Mouse (Mus musculus) c-Kit-positive CD71-positive TER-119-negative erythroid progenitor cells, embryonic 14.5 days (primary cell): Measurements from ENCODE around the gene Eva1c.

Experiments used
- DNase-seq: peaks from one replicate; pipeline ENCODE4 v3.0.0-alpha.2; 2013; ENCODE audit warnings: low read depth

Gene Eva1c

GRCm38 (mm10) chr16:90921471-90922159 is 95.1 kb downstream of the Eva1c start:
- DNase-seq: no peak

- no peak for DNase-seq
Observed at GRCm38 (mm10) chr16:90924606-90925370, 98.3 kb downstream of the Eva1c start.

- peak; percentile 27 for DNase-seq
Observed at GRCm38 (mm10) chr16:90925461-90925860, 98.9 kb downstream of the Eva1c start.

- no peak for DNase-seq
Observed at GRCm38 (mm10) chr16:90927446-90927845, 100.9 kb downstream of the Eva1c start.

GRCm38 (mm10) chr16:90933534-90934176 is 107.1 kb downstream of the Eva1c start:
- DNase-seq: no peak

GRCm38 (mm10) chr16:90934193-90934686 is 107.7 kb downstream of the Eva1c start:
- peak; percentile 29 for DNase-seq

- peak; percentile 96 for DNase-seq
Observed at GRCm38 (mm10) chr16:90934687-90935328, 108.3 kb downstream of the Eva1c start, which contains the start of gene Cfap298. Cfap298 (minus strand) TSS chr16:90935114.

GRCm38 (mm10) chr16:90941246-90941645 is 114.7 kb downstream of the Eva1c start:
- no peak for DNase-seq

- DNase-seq: no peak
Observed at GRCm38 (mm10) chr16:90946977-90947376, 120.5 kb downstream of the Eva1c start.

- DNase-seq: no peak
Observed at GRCm38 (mm10) chr16:90950354-90950963, 123.9 kb downstream of the Eva1c start.

- no peak for DNase-seq
Observed at GRCm38 (mm10) chr16:90953147-90953546, 126.6 kb downstream of the Eva1c start.

GRCm38 (mm10) chr16:90953770-90954169 is 127.3 kb downstream of the Eva1c start:
- peak; percentile 34 for DNase-seq
